Mouse (Mus musculus) liver, embryonic 14.5 days (tissue): ENCODE results near the gene Apon.

Experiments
- CTCF ChIP-seq: IDR thresholded peaks from 2 replicates; pipeline ENCODE4 v1.5.1; 2016; ENCODE audit warnings: antibody characterized with exemption, low read depth, control low read depth
- EP300 ChIP-seq: IDR thresholded peaks from 2 replicates; pipeline ENCODE4 v1.6.1; 2016; ENCODE audit warnings: antibody characterized with exemption, low read depth

DNA sequence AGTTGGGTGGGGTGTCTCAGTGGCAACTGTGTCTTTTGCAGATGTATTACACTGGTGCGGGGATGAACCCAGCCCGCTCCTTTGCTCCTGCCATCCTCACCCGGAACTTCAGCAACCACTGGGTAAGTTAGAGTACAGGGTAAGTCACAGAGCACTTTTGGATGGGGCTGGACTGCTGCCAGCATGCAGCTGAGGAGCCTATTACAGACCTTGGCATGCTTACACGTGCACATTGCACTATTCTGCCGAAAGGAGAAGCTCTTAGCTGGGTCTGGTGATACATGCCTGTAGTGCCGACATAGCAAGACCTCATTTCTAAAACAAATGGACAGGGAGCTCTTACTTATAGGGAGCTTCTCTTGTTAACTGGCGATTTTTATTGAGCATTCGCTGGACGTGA, 26.3 kb upstream of the Apon start:
- TF ChIP-seq CTCF (no peak), EP300 (no peak)
